8 mouse cellular contexts compared by ENCODE assay signal in genomic region chr11:115812533-115813420, GRCm38 (mm10). TPM values are rescaled to one million over a fixed set of nuclear protein-coding genes. Genes with fewer than 3 reads are reported as not detected.
A peak's percentile ranks its signal among the peaks of the same experiment; 100 is the strongest.
DNase-seq lines count a peak whose midpoint lies in the region; ATAC-seq and TF ChIP-seq lines count a peak whose summit lies in the region.

No protein-coding gene starts in this region.

- peak overlapping the region; percentile 95 for H3K4me2 ChIP-seq in forebrain, postnatal 0 days (ENCODE audit: low read depth)
- H3K4me2 ChIP-seq in kidney, embryonic 16.5 days (replicated peaks; ENCODE audit: low read depth, low read length): peak overlapping the region; percentile 75
- peak overlapping the region; percentile 93 for H3K4me2 ChIP-seq in midbrain, embryonic 13.5 days (replicated peaks)

- no peaks in the 10 kb centered on the region for H3K27me3 ChIP-seq in forebrain, postnatal 0 days (ENCODE audit: insufficient read depth, low read length)
- no peaks in the 10 kb centered on the region for H3K27me3 ChIP-seq in kidney, embryonic 16.5 days (ENCODE audit: insufficient read depth, low read length)
- no peaks in the 10 kb centered on the region for H3K27me3 ChIP-seq in midbrain, embryonic 13.5 days

- H3K4me1 ChIP-seq in lung, adult 2 months (ENCODE audit: control insufficient read depth, insufficient read depth, low read length): peaks cover 16% of the 10 kb centered on the region
- peaks cover 19% of the 10 kb centered on the region for H3K4me1 ChIP-seq in forebrain, postnatal 0 days (ENCODE audit: insufficient read depth)
- peaks cover 66% of the 10 kb centered on the region for H3K4me1 ChIP-seq in kidney, embryonic 16.5 days (ENCODE audit: insufficient read depth, low read length)
- H3K4me1 ChIP-seq in midbrain, embryonic 13.5 days (replicated peaks): peaks cover 73% of the 10 kb centered on the region

- peaks cover 4% of the 10 kb centered on the region; the same call in 1 of the 2 replicates for H3K36me3 ChIP-seq in forebrain, postnatal 0 days (ENCODE audit: insufficient read depth)
- H3K36me3 ChIP-seq in kidney, embryonic 16.5 days (ENCODE audit: insufficient read depth, low read length): peaks cover 15% of the 10 kb centered on the region; the same call in 1 of the 2 replicates
- peaks cover 25% of the 10 kb centered on the region for H3K36me3 ChIP-seq in midbrain, embryonic 13.5 days

- peak; percentile 35; the same call in 1 of the 2 replicates for TF ChIP-seq POLR2A in lung, adult 2 months (IDR thresholded peaks at IDR 0.05; ENCODE audit: borderline replicate concordance, extremely low read depth, low read depth, low read length)

- H3K27ac ChIP-seq in forebrain, postnatal 0 days (ENCODE audit: low read depth, low read length): 0 out of 2 replicates have a peak overlapping the region, but pooled peaks have one; percentile 40
- H3K27ac ChIP-seq in kidney, embryonic 16.5 days (ENCODE audit: low read length): peak overlapping the region; percentile 87
- H3K27ac ChIP-seq in midbrain, embryonic 13.5 days: peak overlapping the region; percentile 57

- H3K9ac ChIP-seq in forebrain, postnatal 0 days: peak overlapping the region; percentile 55
- peak overlapping the region; percentile 91 for H3K9ac ChIP-seq in kidney, embryonic 16.5 days (replicated peaks; ENCODE audit: low read length)
- peak overlapping the region; percentile 83 for H3K9ac ChIP-seq in midbrain, embryonic 13.5 days (replicated peaks)

- no peaks in the 10 kb centered on the region for H3K9me3 ChIP-seq in forebrain, postnatal 0 days (ENCODE audit: low read length)
- H3K9me3 ChIP-seq in kidney, embryonic 16.5 days (ENCODE audit: low read length): no peaks in the 10 kb centered on the region
- no peaks in the 10 kb centered on the region for H3K9me3 ChIP-seq in midbrain, embryonic 13.5 days

- WGBS in lung, adult 2 months: 2% methylated on average over 28 of the region's 28 CpGs
- 3% methylated on average over 27 of the region's 28 CpGs for WGBS in forebrain, postnatal 0 days
- 4% methylated on average over 28 of the region's 28 CpGs for WGBS in kidney, embryonic 16.5 days
- WGBS in midbrain, embryonic 13.5 days: 3% methylated on average over 28 of the region's 28 CpGs

- peak overlapping the region; percentile 82 for H3K4me3 ChIP-seq in lung, adult 2 months (replicated peaks; ENCODE audit: extremely low read depth, low read depth, low read length)
- H3K4me3 ChIP-seq in forebrain, postnatal 0 days (ENCODE audit: low read depth, low read length): peak overlapping the region; percentile 92
- peak overlapping the region; percentile 96 for H3K4me3 ChIP-seq in kidney, embryonic 16.5 days (ENCODE audit: low read length)
- H3K4me3 ChIP-seq in midbrain, embryonic 13.5 days (replicated peaks): peak overlapping the region; percentile 92

- DNase-seq in lung, adult 2 months: peak; percentile 55
- no peak for DNase-seq in lung, postnatal 36 days
- DNase-seq in adrenal gland, postnatal 25 days: peak; percentile 51
- DNase-seq in forebrain, postnatal 0 days: peak; percentile 16
- DNase-seq in natural killer cell, adult 2 months (ENCODE audit: low spot score in 2 of 2): no peak
- DNase-seq in ovary, postnatal 10 days (ENCODE audit: low spot score): no peak

- TF ChIP-seq CTCF in lung, adult 2 months (IDR thresholded peaks at IDR 0.05; ENCODE audit: insufficient read depth, low read length): no peak
- TF ChIP-seq CTCF in forebrain, postnatal 0 days (IDR thresholded peaks at IDR 0.05; ENCODE audit: low read depth): no peak

- ATAC-seq in forebrain, postnatal 0 days: no peak
- ATAC-seq in kidney, embryonic 16.5 days (ENCODE audit: low FRiP score, low TSS enrichment): peak; percentile 1; the same call in 1 of the 2 replicates
- peak; percentile 21 for ATAC-seq in midbrain, embryonic 13.5 days

RNA-seq across cellular contexts. Expression of gene Caskin2, which starts 0.7 kb away (rescaled TPM):
- polyA plus RNA-seq in lung, adult 2 months (2012; rRNA removed): 105 and 144 TPM in 2 replicates
- 56.2 and 73.4 TPM in 2 replicates for total RNA-seq in adrenal gland, postnatal 25 days (2021)
- total RNA-seq in forebrain, postnatal 0 days (2014; rRNA removed): 14.5 and 14.7 TPM in 2 replicates
- polyA plus RNA-seq in forebrain, postnatal 0 days (2015; fragmentation: Nextera tagmentation; extraction: Ambion mirVana): 4.5 and 6.1 TPM in 2 replicates
- 21.5 and 23.6 TPM in 2 replicates for polyA plus RNA-seq in kidney, embryonic 16.5 days (2015; fragmentation: Nextera tagmentation; extraction: Ambion mirVana)
- polyA plus RNA-seq in midbrain, embryonic 13.5 days (2015; fragmentation: Nextera tagmentation; extraction: Ambion mirVana): 10.3 and 12.3 TPM in 2 replicates

RNA-seq across cellular contexts. Expression of gene Tsen54, which starts 1.7 kb away (rescaled TPM):
- polyA plus RNA-seq in lung, adult 2 months (2012; rRNA removed): 28.9 and 31.3 TPM in 2 replicates
- 20.7 and 27.4 TPM in 2 replicates for total RNA-seq in adrenal gland, postnatal 25 days (2021)
- 23.5 and 25.5 TPM in 2 replicates for total RNA-seq in forebrain, postnatal 0 days (2014; rRNA removed)
- 16.8 and 18.1 TPM in 2 replicates for polyA plus RNA-seq in forebrain, postnatal 0 days (2015; fragmentation: Nextera tagmentation; extraction: Ambion mirVana)
- polyA plus RNA-seq in kidney, embryonic 16.5 days (2015; fragmentation: Nextera tagmentation; extraction: Ambion mirVana): 48.1 and 50.2 TPM in 2 replicates
- polyA plus RNA-seq in midbrain, embryonic 13.5 days (2015; fragmentation: Nextera tagmentation; extraction: Ambion mirVana): 24.8 and 25.8 TPM in 2 replicates

RNA-seq across cellular contexts. Expression of gene Llgl2, which starts 11.1 kb away (rescaled TPM):
- 91.8 and 94.0 TPM in 2 replicates for polyA plus RNA-seq in lung, adult 2 months (2012; rRNA removed)
- 8.4 and 11.8 TPM in 2 replicates for total RNA-seq in adrenal gland, postnatal 25 days (2021)
- total RNA-seq in forebrain, postnatal 0 days (2014; rRNA removed): 2.7 and 4.0 TPM in 2 replicates
- polyA plus RNA-seq in forebrain, postnatal 0 days (2015; fragmentation: Nextera tagmentation; extraction: Ambion mirVana): 0.72 and 1.1 TPM in 2 replicates
- 58.3 and 64.5 TPM in 2 replicates for polyA plus RNA-seq in kidney, embryonic 16.5 days (2015; fragmentation: Nextera tagmentation; extraction: Ambion mirVana)
- 0.66 and 0.76 TPM in 2 replicates for polyA plus RNA-seq in midbrain, embryonic 13.5 days (2015; fragmentation: Nextera tagmentation; extraction: Ambion mirVana)

RNA-seq across cellular contexts. Expression of gene Myo15b, which starts 45.4 kb away (rescaled TPM):
- 5.4 and 7.9 TPM in 2 replicates for polyA plus RNA-seq in lung, adult 2 months (2012; rRNA removed)
- total RNA-seq in adrenal gland, postnatal 25 days (2021): 0.36 TPM in 1 of 2 replicates, not detected in the other
- not detected in 2 replicates for total RNA-seq in forebrain, postnatal 0 days (2014; rRNA removed)
- polyA plus RNA-seq in forebrain, postnatal 0 days (2015; fragmentation: Nextera tagmentation; extraction: Ambion mirVana): 0.01 TPM in 1 of 2 replicates, not detected in the other
- 12.6 and 14.2 TPM in 2 replicates for polyA plus RNA-seq in kidney, embryonic 16.5 days (2015; fragmentation: Nextera tagmentation; extraction: Ambion mirVana)
- 0.08 and 0.27 TPM in 2 replicates for polyA plus RNA-seq in midbrain, embryonic 13.5 days (2015; fragmentation: Nextera tagmentation; extraction: Ambion mirVana)

RNA-seq across cellular contexts. Expression of gene Tmem94, which starts 47.5 kb away (rescaled TPM):
- 100.0 and 107 TPM in 2 replicates for polyA plus RNA-seq in lung, adult 2 months (2012; rRNA removed)
- 80.9 and 114 TPM in 2 replicates for total RNA-seq in adrenal gland, postnatal 25 days (2021)
- 16.7 and 19.3 TPM in 2 replicates for total RNA-seq in forebrain, postnatal 0 days (2014; rRNA removed)
- polyA plus RNA-seq in forebrain, postnatal 0 days (2015; fragmentation: Nextera tagmentation; extraction: Ambion mirVana): 12.1 and 14.9 TPM in 2 replicates
- polyA plus RNA-seq in kidney, embryonic 16.5 days (2015; fragmentation: Nextera tagmentation; extraction: Ambion mirVana): 33.4 and 34.5 TPM in 2 replicates
- 29.9 and 31.0 TPM in 2 replicates for polyA plus RNA-seq in midbrain, embryonic 13.5 days (2015; fragmentation: Nextera tagmentation; extraction: Ambion mirVana)

Comparison
In these comparisons a context has a peak if more than half of its experiments do, and no peak if none do; other contexts are left out.
1. DNase-seq: peak in lung, adult 2 months (single experiment), adrenal gland, postnatal 25 days (single experiment) and forebrain, postnatal 0 days (single experiment); none in lung, postnatal 36 days (single experiment), natural killer cell, adult 2 months (0 of 2) and ovary, postnatal 10 days (single experiment).
2. RNA of gene Llgl2, which starts 11.1 kb away (polyA plus RNA-seq): 91.8 to 94.0 TPM in lung, adult 2 months and 58.3 to 64.5 TPM in kidney, embryonic 16.5 days; 0.72 to 1.1 TPM in forebrain, postnatal 0 days and 0.66 to 0.76 TPM in midbrain, embryonic 13.5 days; every median in the first group is over 10 times any median in the second.
3. Peak in every context shown above with its lines, with median percentiles within 50 percentile points of each other: H3K4me3 ChIP-seq, H3K27ac ChIP-seq, H3K4me2 ChIP-seq and H3K9ac ChIP-seq.